Mouse (Mus musculus) layer of hippocampus, postnatal 10 days (tissue): Measurements from ENCODE around the gene Tgfbr1. TPM values are rescaled to one million over a fixed set of nuclear protein-coding genes. Genes with fewer than 3 reads are reported as not detected.
A peak's percentile ranks its signal among the peaks of the same experiment; 100 is the strongest.
"Not testable (repeated sequence)": the region's sequence is repeated elsewhere in the genome, so short reads cannot be mapped to it uniquely, and the experiment has no call there.

ENCODE experiments used
- DNase-seq, 2 experiments: peaks; one replicate each; pipeline ENCODE4 v3.0.0; 2021; ENCODE audit warnings: low spot score in 2 of 2
- total RNA-seq, 2 experiments: library from RNA; stranded (reverse); gene quantifications; 2 replicates each; pipeline ENCODE4 v1.2.3; 2021

The Tgfbr1 gene
- total RNA-seq, 2 experiments from 2014 or later = 24.3 to 26.8 TPM

DNA sequence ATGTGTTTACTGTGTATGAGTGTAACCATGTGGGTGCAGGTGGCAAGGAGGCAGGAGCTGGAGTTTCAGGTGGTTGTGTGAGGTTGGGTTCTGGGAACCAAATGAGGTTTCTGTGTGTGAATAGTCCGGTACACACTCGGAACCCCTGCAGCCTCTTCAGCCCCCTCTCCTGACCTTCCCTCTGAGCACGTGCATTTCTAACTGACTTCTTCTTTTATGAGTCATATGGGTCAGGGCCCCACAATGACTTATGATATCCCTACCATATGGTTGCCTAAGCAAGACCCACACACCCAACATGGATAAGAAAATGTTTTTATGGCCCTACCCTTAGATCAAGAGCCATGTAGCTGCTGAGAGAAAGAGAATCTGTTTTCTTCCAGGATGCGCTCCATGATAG, 6.0 kb upstream of the Tgfbr1 start:
- no peak for DNase-seq

DNA sequence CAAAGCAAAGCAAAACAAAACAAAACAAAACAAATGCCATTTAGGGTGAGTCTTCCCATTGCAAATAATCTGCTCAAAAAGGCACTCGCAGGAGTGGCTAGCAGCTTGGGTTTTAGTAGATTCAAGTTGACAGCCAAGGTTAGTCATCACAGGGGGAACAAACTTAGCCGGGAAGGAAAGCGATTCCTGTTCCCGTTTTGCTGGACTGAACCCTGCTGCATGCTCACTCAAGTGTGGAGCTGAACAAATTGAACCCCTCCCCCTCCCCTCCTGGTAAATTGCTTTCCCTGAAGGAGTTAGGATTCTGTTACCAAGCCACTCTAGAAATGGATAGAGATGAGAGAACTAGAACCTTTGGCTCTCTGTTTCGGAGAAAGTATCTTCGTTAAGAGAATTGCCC, 3.3 kb upstream of the Tgfbr1 start:
- DNase-seq = no peak

DNA sequence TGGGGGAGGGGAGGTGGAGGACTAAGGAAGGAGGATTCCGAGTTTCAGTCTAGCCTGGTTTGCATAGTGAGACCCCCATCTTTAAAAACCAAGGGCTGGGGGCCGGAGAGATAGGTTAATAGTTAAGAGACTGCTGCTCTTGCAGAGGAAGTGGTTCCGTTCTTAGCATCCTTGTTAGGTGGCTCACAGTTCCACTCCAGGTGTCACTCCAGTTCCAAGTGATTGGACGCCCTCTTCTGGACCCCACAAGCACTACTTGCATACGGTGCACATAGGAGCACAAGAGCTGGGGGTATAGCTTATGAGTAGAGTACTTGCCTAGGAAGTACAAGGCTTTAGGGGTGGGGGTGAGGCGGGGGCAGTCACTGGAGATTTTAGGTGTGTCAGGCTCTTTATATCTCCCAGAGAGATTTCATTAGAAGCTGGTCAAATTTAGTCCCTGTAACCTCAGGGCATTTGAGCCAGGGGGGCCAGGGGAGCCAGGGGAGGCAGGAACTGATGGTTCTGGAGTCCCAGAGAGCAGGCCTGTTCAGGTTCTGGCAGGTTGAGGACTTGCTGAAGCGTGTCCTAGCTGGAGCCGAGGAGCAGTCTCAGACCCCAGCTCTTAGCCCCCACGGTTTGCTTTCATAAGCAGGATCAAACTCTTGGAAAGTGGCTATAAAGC, 1.5 kb upstream of the Tgfbr1 start:
- peak in 1 of 2 experiments; percentile 37 for DNase-seq

DNA sequence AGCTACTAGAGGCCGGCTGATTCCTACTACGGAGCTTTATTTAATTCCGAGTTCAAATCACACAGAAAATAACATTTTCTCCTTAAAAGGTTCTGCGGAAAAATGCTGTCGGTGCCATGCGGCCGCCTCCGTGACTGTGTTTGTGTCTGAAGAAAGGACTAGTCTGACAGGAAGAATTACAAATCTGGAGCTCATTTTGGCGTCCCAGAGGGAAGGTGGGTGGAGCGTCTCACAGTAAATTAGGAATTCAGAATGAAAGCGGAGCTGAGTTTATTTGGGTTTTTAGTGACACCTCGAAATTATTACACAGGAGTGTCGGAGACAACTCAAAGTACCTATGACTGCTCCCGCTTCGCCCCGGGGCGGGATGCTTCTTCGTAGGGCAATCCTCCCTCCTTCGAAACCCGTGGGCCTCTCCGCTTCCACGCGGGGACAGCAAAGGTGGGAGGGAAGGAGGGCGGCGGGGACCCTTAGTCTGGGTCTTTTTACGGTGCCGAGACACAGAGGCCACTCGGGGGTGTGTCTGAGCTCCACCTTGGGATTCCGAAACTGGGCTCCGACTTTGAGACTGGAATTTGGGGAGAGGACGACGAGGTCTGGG, 861 bp upstream of the Tgfbr1 start:
- DNase-seq = peak; percentile 40 to 53

DNA sequence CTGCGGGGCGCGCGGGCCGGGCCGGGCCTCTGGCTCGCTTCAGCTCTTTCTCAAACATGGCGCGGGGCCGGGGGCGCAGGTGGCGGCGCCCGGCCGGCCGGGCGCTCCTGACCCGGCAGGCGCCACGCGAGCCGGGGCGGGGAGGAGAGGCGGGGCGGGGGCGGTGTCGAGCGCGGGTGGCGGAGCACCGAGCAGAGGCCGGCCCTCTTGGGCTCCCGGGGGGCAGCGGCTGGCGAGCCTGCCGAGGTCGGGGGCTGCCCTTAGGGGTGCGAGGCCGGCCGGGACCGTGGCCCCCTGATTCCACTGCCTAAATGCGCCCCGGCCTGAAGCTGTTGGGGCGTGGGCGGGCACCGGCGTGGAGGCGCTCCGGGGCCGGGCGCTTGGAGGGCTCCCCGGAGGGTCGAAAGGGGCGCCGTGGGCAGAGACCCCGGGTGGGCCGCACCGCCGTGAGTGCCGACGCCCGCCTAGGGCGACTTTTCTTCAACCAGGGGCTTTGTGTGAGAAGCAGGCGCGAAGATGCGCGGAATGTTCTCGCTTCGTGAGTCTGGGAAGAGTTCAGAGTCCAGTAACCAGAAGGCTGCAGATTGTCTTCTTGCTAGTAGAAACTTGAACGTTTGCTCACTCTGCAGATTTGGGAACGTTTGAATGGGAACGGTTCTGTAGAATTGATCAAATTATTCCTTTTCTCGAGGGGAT, 542 bp downstream of the Tgfbr1 start:
- DNase-seq = peak in 1 of 2 experiments; percentile 53

DNA sequence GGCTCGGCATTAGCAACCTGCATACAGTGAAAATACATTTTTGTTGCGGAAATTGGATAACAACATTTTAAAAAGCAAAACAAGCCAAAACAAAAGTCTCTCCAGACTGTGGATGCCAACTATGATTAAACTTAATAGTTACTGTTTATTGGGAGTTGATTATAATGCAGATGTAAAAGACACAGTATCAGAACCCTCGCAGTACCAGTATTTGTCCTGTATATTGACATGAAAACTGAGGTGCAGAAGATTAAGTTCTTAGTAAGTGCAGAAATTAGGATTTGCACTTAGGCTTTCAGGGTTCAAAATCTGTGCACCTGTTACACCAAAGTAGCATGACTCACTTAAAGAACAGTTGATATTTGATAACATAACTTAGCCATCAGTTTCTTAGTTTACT, 1.3 kb downstream of the Tgfbr1 start:
- DNase-seq = no peak

DNA sequence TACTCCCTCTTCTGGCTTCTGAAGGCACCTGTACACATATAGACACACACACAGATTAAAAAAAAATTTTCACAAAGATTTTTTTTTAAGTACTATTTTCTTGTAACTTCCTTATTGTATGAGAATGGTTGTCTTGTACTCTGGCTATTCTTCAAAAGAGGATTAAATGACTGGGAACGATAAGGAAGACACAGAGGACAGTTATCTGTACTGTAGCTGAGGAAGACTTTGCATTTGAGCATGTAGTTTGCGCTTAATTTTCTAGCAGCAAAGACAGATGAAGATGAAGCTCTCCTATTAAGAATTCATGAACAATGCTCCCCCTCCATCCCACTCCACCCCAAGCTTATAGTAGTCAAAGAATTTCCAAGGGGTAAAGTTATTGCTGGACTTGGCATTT, 9.6 kb downstream of the Tgfbr1 start:
- no peak for DNase-seq

DNA sequence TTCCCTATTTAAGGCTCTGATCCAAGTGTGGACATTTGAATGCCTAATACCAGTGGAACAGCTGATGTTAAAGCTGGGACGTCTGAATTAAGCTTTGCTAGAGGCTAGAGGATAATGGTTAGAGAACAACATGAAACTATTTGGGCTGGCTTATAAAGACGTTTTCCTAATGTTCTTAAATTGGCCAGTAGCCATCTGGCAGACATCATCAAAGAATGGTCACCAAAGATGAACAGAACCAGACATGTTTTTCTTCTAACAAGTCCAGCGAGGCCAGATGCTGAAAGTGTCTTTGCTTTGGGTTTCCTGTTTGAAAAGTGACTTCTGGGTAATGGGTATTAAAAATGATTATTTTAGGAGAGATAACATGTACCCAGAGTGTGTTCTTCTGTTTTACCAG, 10.1 kb downstream of the Tgfbr1 start:
- no peak for DNase-seq

DNA sequence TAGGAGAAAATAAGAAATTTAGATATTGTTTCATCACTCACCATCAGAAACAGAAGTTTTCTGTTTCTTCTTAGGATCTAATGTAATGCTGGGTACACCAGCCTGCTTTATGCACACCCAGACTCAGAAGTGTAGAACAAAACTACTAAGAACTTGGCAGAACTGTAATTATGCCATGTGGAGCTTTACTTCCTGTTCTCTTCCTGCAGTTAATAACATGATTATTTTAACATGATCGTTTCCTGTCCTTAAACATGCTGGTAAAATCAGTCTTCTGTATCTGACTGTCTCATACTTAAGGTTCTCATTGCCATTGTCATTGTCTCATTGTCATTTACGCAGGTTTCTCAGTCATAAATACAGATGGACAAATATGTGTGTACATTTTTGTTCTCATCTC, 15.7 kb downstream of the Tgfbr1 start:
- DNase-seq = no peak

DNA sequence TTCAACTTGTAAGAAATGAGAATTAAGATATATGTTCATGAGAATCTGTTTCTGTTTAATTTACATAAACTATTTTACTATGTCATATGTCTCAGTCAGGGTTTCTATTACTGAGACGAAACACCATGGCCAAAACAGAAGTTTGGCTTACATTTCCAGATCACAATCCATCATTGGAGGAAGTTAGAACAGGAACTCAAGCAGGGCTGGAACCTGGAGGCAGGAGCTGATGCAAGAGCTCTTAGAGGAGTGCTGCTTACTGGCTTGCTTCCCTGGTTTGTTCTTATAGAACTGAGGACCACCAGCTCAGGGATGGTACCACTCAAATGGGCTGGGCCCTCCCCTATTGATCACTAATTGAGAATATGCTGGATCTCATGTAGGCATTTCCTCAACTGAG, 25.7 kb downstream of the Tgfbr1 start:
- DNase-seq = no peak

DNA sequence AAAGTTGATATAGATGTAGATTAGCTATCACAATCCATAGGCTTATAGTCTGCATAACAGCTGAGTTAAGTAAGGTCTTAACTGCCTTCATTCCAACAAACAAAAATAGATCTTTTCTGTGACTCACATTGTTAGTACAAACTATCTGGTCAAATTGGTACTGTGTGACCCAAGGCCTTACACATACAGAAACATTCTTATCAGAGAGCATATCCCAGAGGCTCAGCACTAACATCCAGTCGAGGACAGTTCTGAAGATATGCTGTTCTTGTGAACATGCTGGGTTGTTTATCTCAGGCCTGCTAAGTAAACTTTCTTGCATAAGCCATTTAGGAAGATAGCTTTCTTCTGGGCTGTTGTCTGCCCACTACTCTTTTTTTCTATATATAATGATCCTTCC, 29.4 kb downstream of the Tgfbr1 start:
- no peak for DNase-seq

DNA sequence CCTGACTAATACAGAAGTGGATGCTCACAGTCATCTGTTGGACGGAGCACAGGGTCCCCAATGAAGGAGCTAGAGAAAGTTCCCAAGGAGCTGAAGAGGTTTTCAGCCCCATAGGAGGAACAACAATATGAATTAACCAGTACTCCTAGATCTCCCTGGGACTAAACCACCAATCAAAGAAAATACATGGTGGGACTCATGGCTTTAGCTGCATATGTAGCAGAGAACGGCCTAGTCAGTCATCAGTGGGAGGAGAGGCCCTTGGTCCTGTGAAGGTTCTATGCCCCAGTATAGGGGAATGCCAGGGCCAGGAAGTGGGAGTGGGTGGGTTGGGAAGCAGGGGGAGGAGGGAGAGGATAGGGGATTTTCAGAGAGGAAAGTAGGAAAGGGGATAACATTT, 38.9 kb downstream of the Tgfbr1 start:
- DNase-seq = not testable (repeated sequence)

DNA sequence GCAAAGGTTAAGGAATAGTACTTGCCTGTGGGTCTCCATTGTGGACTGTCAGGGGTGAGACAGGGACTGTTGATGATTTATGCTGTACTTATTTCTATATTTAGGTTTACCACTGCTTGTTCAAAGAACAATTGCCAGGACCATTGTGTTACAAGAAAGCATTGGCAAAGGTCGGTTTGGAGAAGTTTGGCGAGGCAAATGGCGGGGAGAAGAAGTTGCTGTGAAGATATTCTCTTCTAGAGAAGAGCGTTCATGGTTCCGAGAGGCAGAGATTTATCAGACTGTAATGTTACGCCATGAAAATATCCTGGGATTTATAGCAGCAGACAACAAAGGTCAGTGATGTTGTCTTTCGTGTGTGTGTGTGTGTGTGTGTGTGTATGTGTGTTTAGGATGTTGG, 43.2 kb downstream of the Tgfbr1 start:
- no peak for DNase-seq

DNA sequence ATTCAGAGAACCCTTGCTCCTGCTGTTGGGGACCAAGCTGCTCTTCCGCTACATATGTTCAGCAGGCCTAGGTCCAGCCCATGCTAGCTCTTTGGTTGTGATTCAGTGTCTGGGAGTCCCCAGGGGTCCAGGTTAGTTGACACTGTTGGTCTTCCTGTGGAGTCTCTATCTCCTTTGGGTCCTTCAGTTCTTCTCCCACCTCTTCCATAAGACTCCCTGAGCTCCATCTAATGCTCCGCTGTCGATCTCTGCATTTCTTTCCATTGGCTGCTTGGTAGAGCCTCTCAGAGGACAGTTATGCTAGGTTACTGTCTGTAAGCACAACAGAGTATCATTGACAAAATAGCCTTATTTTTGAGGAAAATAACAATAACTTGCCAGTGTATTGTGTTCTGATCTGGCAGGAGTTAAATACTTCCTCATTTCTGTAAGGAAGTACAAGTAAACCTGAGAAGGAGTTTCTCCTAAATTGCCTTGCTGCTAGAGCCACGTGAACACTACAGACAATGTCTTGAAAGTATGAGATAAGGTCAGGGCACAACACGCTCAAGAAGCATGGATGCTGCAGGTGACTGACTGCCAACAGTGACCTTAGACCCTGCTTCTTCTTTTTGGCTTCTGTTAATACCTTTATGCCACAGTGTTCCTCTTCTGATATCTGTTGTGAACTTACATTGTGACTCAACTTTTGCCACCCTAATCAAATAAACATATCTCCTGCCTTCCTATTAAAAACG, 45.1 kb downstream of the Tgfbr1 start:
- no peak for DNase-seq

DNA sequence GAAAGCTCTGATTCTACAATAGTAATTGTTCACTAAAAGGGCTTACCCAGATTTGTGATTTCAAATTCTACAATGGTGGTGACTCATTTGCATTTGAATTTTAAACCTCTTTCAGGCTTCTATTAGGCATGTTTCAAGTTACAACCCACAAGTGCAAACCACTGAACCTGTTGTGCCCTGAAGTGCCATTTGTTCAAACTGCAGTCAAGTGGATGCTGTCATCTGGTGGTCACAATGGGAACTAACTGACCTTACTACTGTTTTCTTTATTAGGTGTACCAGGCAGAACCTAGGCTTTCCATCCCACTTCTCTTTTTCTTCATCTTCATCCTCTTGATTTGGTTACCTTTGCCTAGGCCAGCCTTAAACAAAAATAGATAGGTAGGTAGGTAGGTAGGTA, 46.8 kb downstream of the Tgfbr1 start:
- peak; percentile 35 to 43 for DNase-seq

DNA sequence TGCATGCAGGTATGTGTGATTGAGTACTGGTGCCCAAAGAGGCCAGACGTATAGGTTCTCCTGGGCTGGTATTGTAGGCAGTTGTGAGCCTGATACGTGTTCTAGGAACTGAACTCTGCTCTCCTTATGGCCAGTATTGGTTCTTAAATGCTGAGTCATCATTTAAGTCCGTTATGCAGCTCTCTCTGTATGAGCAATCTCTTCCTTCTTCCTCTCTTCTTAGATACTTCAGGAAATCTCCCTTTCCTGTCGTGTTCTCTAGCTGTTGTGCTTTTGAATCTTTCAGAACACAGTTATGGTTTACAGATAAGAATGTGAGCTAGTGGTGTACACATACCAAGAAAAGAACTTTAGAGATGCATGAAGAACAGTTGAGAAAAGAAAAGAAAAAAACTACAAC, 47.3 kb downstream of the Tgfbr1 start:
- no peak for DNase-seq

DNA sequence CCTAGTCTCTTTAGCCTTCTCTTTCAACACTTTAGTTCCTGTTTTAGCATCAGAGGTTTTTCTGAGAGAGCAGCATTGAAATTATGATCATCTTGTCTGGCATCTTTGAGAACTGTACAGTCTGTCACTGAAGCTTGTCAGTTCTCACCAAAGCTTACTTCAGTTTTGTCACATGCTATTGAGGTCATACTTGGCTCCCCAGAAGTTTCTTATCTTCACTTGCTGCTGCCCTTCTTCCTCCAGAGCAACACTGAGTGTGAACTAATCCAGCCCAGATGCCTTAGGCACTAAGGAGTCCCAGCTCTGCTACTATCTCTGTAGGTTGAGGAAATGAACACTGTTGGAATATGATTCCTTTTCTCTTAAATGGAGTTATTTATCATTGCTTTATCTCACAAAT, 49.2 kb downstream of the Tgfbr1 start:
- DNase-seq = no peak

DNA sequence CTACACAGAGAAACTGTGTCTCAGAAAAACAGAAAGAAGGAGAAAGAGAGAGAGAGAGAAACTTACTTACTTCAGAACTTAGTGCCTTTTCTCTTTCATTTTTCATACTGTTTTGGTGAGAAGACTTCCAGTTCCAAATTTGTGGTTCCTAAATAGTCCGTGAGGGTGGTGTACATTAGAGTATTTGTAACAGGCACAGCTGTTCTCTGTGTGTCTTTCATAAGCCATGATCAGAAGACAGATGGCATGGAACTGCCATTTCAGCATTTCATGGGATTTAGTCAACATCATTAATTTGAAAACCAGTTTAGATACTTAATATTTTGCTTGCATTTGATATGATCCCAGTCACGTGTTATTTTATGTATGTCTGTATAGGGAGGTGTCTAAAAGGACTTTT, 51.5 kb downstream of the Tgfbr1 start:
- no peak for DNase-seq

DNA sequence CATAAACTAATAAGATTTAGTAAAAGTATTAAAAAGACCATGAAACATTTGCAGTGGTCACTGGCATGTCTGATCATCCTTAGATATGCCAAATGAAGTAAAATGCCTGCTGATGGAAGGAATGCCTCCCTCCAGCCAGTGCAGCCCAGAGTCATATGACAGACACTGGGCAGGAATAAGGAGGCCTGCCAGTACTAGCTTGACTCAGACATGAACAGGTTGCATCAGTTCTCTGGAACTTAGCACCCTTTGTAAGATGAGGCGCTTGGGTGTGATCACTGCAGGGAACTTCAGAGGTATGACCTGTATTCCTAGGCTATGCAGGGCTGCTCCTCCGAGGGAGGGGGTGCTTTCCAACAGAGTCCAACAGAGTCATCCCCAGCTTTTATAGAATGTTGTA, 54.1 kb downstream of the Tgfbr1 start:
- no peak for DNase-seq

DNA sequence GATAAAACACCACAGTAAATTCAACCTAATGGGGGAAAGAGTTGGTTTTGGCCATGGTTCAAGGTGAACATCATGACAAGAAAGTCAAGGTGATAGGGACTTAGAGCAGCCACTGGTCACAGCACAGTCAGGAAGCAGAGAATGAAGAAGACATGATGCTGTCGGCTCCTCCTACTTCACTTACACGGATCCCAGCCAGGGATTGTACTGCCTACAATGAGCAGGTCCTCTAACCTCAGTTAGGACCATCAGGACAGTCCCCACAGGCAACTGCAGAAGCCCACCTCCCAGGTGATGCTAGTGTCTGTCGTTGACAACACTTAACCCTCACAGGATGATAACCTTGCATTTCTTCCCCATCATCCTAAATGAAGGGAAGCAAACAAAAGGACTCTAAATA, 64.8 kb downstream of the Tgfbr1 start:
- no peak for DNase-seq

DNA sequence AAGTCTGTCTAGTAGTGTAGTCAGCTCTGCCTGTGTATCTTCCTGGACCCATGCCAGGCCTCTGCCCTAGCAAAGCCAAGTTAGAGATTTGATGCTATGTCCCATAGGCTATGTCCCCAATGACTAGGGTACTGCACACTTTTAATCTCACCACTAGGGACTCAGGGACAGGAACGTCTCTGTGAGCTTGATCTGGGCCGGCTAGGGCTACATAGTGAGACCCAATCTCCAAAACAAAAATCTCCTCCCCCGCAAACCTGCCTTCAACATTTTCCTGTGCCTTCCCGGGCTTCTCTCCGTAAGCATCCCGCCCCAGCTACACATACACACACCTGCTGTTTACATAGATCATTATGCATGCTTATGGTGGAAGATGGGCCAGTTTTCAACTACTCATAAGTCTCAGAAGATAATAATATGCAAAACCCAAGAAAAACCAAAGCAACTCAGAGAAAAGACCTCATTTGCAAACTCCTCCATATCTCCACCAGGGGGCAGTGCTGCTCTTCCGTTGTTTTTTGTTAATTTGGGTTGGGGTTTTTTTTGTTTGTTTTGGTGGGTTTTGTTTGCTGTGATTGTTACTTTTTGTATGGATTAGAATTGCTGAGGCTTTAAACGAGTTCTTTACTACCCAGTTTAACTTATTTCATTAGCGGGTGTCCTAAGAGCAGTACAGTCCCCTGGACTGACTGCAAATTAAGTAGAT, 66.4 kb downstream of the Tgfbr1 start:
- no peak for DNase-seq
